Mouse (Mus musculus) myocyte (in vitro differentiated cells): Measurements from ENCODE around the gene Mterf1a.

Experiments
- MAX ChIP-seq: IDR thresholded peaks from one replicate; pipeline ENCODE4 v1.6.1; 2011; ENCODE audit warnings: low read depth, mild to moderate bottlenecking, control low read depth
- POLR2A ChIP-seq: IDR thresholded peaks from one replicate; pipeline ENCODE4 v1.6.1; 2011; ENCODE audit warnings: low read depth, mild to moderate bottlenecking, control low read depth, moderate library complexity; ENCODE audit not compliant: insufficient read length

DNA sequence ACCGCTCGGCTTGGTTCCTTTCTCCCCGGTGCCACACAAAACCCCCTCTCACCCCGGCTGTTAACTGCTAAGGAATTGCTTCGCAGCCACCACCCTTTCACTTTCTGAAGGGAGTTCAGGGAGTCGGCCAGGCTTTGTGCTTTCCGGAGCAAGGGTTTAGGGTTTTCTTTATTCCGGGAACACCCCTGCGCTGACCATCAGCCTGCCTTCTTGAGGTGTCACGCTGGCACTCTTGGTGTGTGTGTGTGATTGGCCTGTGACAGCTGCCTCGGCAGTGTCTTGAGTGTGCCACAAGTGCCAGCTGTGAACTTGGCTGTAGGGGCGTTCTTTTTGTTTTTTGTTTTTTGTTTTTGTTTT is 34.9 kb upstream of the Mterf1a start:
- no peak for TF ChIP-seq MAX
- peak; percentile 48 for TF ChIP-seq POLR2A
